Comparison of ENCODE assay signal across 22 mouse cellular contexts in the genomic region with DNA sequence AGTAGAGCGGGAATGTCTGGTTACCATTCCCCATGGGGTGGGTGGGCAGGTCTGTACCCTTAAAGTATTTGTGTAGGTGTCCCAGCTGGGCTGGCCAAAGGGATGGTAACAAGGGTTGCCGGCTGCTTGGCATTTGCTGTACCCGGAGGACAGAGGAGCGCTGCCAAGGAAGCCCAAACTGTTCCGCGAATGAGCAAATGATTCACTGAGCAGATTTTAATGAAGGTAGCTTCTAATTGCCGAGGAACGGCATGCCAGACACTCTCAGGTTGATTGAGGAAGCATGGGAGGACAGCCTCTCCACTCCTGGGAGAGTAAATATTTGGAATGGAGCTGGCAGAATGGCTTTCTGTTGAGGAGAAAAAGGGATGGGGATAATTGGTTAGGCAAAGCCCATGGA. TPM values are rescaled to one million over a fixed set of nuclear protein-coding genes. Genes with fewer than 3 reads are reported as not detected.
DNase-seq lines count a peak whose midpoint lies in the region; ATAC-seq lines count a peak whose summit lies in the region.
"Had no signal": no experiment of that assay in that cellular context is flagged by ENCODE, and none has a peak within 500 bp of the region (broad histone marks: within the 10 kb centered on the region; RNA-seq: fewer than 3 reads in every experiment).

No protein-coding gene starts in this region.

- no peak overlapping the region for H3K27ac ChIP-seq in kidney, embryonic 16.5 days (ENCODE audit: low read length)
- H3K27ac ChIP-seq: hindbrain, embryonic 14.5 days; liver, embryonic 12.5 days; macrophage had no signal

- H3K9me3 ChIP-seq in kidney, embryonic 16.5 days (ENCODE audit: low read length) = no peaks in the 10 kb centered on the region
- H3K9me3 ChIP-seq: liver, embryonic 12.5 days had no signal

- no peak overlapping the region for H3K9ac ChIP-seq in kidney, embryonic 16.5 days (replicated peaks; ENCODE audit: low read length)
- H3K9ac ChIP-seq: hindbrain, embryonic 14.5 days; liver, embryonic 12.5 days; lung, embryonic 14.5 days had no signal

- no peaks in the 10 kb centered on the region for H3K27me3 ChIP-seq in kidney, embryonic 16.5 days (ENCODE audit: insufficient read depth, low read length)

- H3K4me3 ChIP-seq in kidney, embryonic 16.5 days (ENCODE audit: low read length) = no peak overlapping the region
- H3K4me3 ChIP-seq: liver, embryonic 12.5 days had no signal

- no peaks in the 10 kb centered on the region for H3K36me3 ChIP-seq in kidney, embryonic 16.5 days (ENCODE audit: insufficient read depth, low read length)
- H3K36me3 ChIP-seq: liver, embryonic 12.5 days had no signal

- ATAC-seq in kidney, embryonic 16.5 days (ENCODE audit: low FRiP score, low TSS enrichment) = no peak
- ATAC-seq: forebrain, embryonic 16.5 days; intestine, embryonic 16.5 days; liver, embryonic 12.5 days had no signal

- no peak overlapping the region for H3K4me2 ChIP-seq in kidney, embryonic 16.5 days (replicated peaks; ENCODE audit: low read depth, low read length)
- H3K4me2 ChIP-seq: hindbrain, embryonic 14.5 days; liver, embryonic 12.5 days; lung, embryonic 14.5 days; midbrain, embryonic 11.5 days had no signal

- 0 out of 2 replicates have a peak, but pooled peaks cover 7% of the 10 kb centered on the region for H3K4me1 ChIP-seq in kidney, embryonic 16.5 days (ENCODE audit: insufficient read depth, low read length)
- H3K4me1 ChIP-seq: liver, embryonic 12.5 days had no signal

- DNase-seq in kidney, adult 18-20 months = peak; percentile 11
- peak; percentile 79 for DNase-seq in Muller cell, postnatal 12 days (ENCODE audit: inconsistent ontology term)
- peak; percentile 22 for DNase-seq in cerebellum, adult 11 months
- DNase-seq in cerebellum, postnatal 14 days = peak; percentile 73 to 74
- no peak for DNase-seq in spleen, postnatal 10 days (ENCODE audit: low spot score in 2 of 2)
- no peak for DNase-seq in natural killer cell, adult 2 months (ENCODE audit: low spot score in 2 of 2)
- DNase-seq: adrenal gland, postnatal 14 days; B cell, adult 2 months; retina, postnatal 1 day; right cerebral cortex, postnatal 4 days; thymus, postnatal 4 days had no signal

- WGBS in kidney, embryonic 16.5 days = 85% methylated on average over 8 of the region's 8 CpGs

RNA-seq across cellular contexts. Expression of a gene that starts 16.3 kb away (rescaled TPM):
- polyA plus RNA-seq in kidney, embryonic 16.5 days (2015; fragmentation: Nextera tagmentation; extraction: Ambion mirVana) = not detected in 2 replicates
- polyA plus RNA-seq: forebrain, embryonic 16.5 days; intestine, embryonic 16.5 days; large intestine, adult 2 months; limb, embryonic 11.5 days; liver, embryonic 12.5 days; lung, embryonic 14.5 days; macrophage; midbrain, embryonic 11.5 days; testis, adult 2 months had no signal

RNA-seq across cellular contexts. Expression of a gene that starts 29.6 kb away (rescaled TPM):
- 8.0 and 9.2 TPM in 2 replicates for polyA plus RNA-seq in kidney, embryonic 16.5 days (2015; fragmentation: Nextera tagmentation; extraction: Ambion mirVana)

Comparison
In these comparisons a context has a peak if more than half of its experiments do, and no peak if none do; other contexts are left out.
1. DNase-seq: peak in kidney, adult 18-20 months (single experiment), Muller cell, postnatal 12 days (single experiment), cerebellum, adult 11 months (single experiment) and cerebellum, postnatal 14 days (2 of 2); none in spleen, postnatal 10 days (0 of 2) and natural killer cell, adult 2 months (0 of 2).